Mouse (Mus musculus): ENCODE measurements at regions not wholly inside any gene's neighbourhood (a gene's known extent, or its start where the extent isn't known, plus 50 kb on each side); places are given as distances from the start of the nearest gene placed in this dataset.

DNA sequence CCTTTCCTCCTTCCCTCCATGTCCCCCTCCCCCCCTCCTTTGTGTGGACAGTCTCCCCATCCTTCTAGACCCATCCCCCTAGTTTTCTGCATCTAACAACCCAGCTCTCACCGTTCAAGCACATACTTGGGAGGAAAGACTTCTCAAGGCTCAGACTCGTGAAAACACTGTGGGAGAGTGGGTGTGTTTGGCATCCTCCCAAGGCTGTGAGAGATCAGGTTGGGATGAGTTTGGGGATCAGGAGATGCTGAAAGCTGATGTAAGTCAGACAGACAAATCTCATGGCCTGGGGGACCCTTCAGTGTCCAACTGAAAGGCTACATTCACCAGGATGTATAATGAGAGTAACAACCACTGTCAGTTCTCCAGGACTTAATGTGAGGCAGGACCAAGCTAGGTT is 82.1 kb downstream of the Il9r start:
- no peak for TF ChIP-seq CTCF (conservative IDR thresholded peaks at IDR 0.05 in 1 of 2, IDR thresholded peaks at IDR 0.05 in 1 of 2; ENCODE audit: low read depth in 2 of 2, low read length in 2 of 2)
- TF ChIP-seq POLR2A (IDR thresholded peaks at IDR 0.05; ENCODE audit: low read depth, low read length), result no peak
- TF ChIP-seq ZC3H11A (IDR thresholded peaks at IDR 0.05; ENCODE audit: low read depth, low read length), result no peak
- no peak for TF ChIP-seq E2F4 (IDR thresholded peaks at IDR 0.05; ENCODE audit: insufficient replicate concordance, low read depth, low read length)
- no peak for TF ChIP-seq RCOR1 (conservative IDR thresholded peaks at IDR 0.05; ENCODE audit: low read depth, low read length)
- no peak for TF ChIP-seq SIN3A (IDR thresholded peaks at IDR 0.05; ENCODE audit: low read length)
- no peak for TF ChIP-seq USF2 (conservative IDR thresholded peaks at IDR 0.05; ENCODE audit: low read depth, low read length)
- TF ChIP-seq USF1 (IDR thresholded peaks at IDR 0.05; ENCODE audit: low read depth, low read length), result no peak
- no peak for TF ChIP-seq TCF12 (IDR thresholded peaks at IDR 0.05; ENCODE audit: low read depth, low read length)
- no peak for TF ChIP-seq MXI1 (IDR thresholded peaks at IDR 0.05; ENCODE audit: low read depth, low read length)
- no peak for TF ChIP-seq CHD1 (IDR thresholded peaks at IDR 0.05; ENCODE audit: low read depth, low read length)

All from CH12.LX (cell line).